Mouse (Mus musculus): Measurements from ENCODE around the gene Pkd1l2. TPM values are rescaled to one million over a fixed set of nuclear protein-coding genes. Genes with fewer than 3 reads are reported as not detected.

Pkd1l2 gene
- polyA plus RNA-seq, 1 experiment, result 0.02 TPM

GRCm38 (mm10) chr8:116947589-116947988 lies 134.7 kb downstream of the Pkd1l2 start:
- TF ChIP-seq POLR2A (IDR thresholded peaks at IDR 0.05; ENCODE audit: borderline replicate concordance, insufficient read depth, low read length), result no peak
- no peak for TF ChIP-seq CTCF (IDR thresholded peaks at IDR 0.05; ENCODE audit: borderline replicate concordance, insufficient read depth, low read depth, low read length)
- Histone ChIP-seq H3K27ac (ENCODE audit: insufficient read depth, low read length) (no peak overlapping the region), H3K27me3 (ENCODE audit: control insufficient read depth, insufficient read depth, low read length) (no peaks in the 10 kb centered on the region), H3K4me3 (replicated peaks; ENCODE audit: insufficient read depth, low read depth, low read length) (no peak overlapping the region), H3K4me1 (ENCODE audit: control insufficient read depth, insufficient read depth, low read length) (peaks cover 20% of the 10 kb centered on the region)
- 73% methylated on average over 7 of the region's 7 CpGs for WGBS
- no peak for DNase-seq

GRCm38 (mm10) chr8:116946851-116947250 lies 135.4 kb downstream of the Pkd1l2 start:
- Histone ChIP-seq H3K4me1 (ENCODE audit: control insufficient read depth, insufficient read depth, low read length) (peaks cover 19% of the 10 kb centered on the region), H3K27ac (ENCODE audit: insufficient read depth, low read length) (no peak overlapping the region), H3K4me3 (replicated peaks; ENCODE audit: insufficient read depth, low read depth, low read length) (no peak overlapping the region), H3K27me3 (ENCODE audit: control insufficient read depth, insufficient read depth, low read length) (no peaks in the 10 kb centered on the region)
- no peak for TF ChIP-seq POLR2A (IDR thresholded peaks at IDR 0.05; ENCODE audit: borderline replicate concordance, insufficient read depth, low read length)
- TF ChIP-seq CTCF (IDR thresholded peaks at IDR 0.05; ENCODE audit: borderline replicate concordance, insufficient read depth, low read depth, low read length), result no peak
- no peak for DNase-seq
- WGBS, result 69% methylated on average over 6 of the region's 6 CpGs

- no peaks in the 10 kb centered on the region for H3K27me3 ChIP-seq (ENCODE audit: control insufficient read depth, insufficient read depth, low read length)
- TF ChIP-seq POLR2A (IDR thresholded peaks at IDR 0.05; ENCODE audit: borderline replicate concordance, insufficient read depth, low read length) (no peak), CTCF (IDR thresholded peaks at IDR 0.05; ENCODE audit: borderline replicate concordance, insufficient read depth, low read depth, low read length) (no peak)
- H3K4me3 ChIP-seq (replicated peaks; ENCODE audit: insufficient read depth, low read depth, low read length), result no peak overlapping the region
- no peak overlapping the region for H3K27ac ChIP-seq (ENCODE audit: insufficient read depth, low read length)
- no peak for DNase-seq
- peaks cover 15% of the 10 kb centered on the region for H3K4me1 ChIP-seq (ENCODE audit: control insufficient read depth, insufficient read depth, low read length)
- 88% methylated on average over 21 of the region's 21 CpGs for WGBS
Measured at GRCm38 (mm10) chr8:116946268-116946838, 135.9 kb downstream of the Pkd1l2 start.

Other genes starting within 250 kb of the Pkd1l2 start
- 23.1 and 28.2 TPM in 2 replicates for gene Cmc2, start 161.0 kb downstream of the Pkd1l2 start, polyA plus RNA-seq (2012; rRNA removed)
- gene Cenpn, start 160.7 kb downstream of the Pkd1l2 start, polyA plus RNA-seq (2012; rRNA removed), result 2.5 TPM in 2 replicates
- 38.9 and 39.8 TPM in 2 replicates for gene Atmin, start 139.1 kb downstream of the Pkd1l2 start, polyA plus RNA-seq (2012; rRNA removed)
- gene 1700030J22Rik, start 103.5 kb downstream of the Pkd1l2 start, polyA plus RNA-seq (2012; rRNA removed), result 2.5 and 2.8 TPM in 2 replicates
- 86.6 and 98.0 TPM in 2 replicates for gene Gcsh, start 88.9 kb downstream of the Pkd1l2 start, polyA plus RNA-seq (2012; rRNA removed)
- gene Bco1, start 13.4 kb upstream of the Pkd1l2 start, polyA plus RNA-seq (2012; rRNA removed), result 0.07 and 0.08 TPM in 2 replicates
- gene Gan, start 75.7 kb upstream of the Pkd1l2 start, polyA plus RNA-seq (2012; rRNA removed), result 7.7 and 8.1 TPM in 2 replicates
- 64.7 and 64.9 TPM in 2 replicates for gene Cmip, start 174.6 kb upstream of the Pkd1l2 start, polyA plus RNA-seq (2012; rRNA removed)

Measured in cerebellum, adult 2 months (tissue).